Mouse (Mus musculus) mouse embryonic stem cell (cell line): ENCODE measurements around the gene Brinp1.

ENCODE experiments used
- in situ Hi-C, 2 experiments: fragments of 300-500 bp; cut with MboI; formaldehyde crosslinking; loops; 1 replicate in 1 of 2; 3 replicates in 1 of 2; pipeline ENCODE4 v1.14.3; 2019 to 2020; ENCODE audit warnings: low sequenced_read_pairs in 2 of 2, low pct_unique_long_range_greater_than_20kb in 1 of 2, mixed read lengths in 1 of 2; ENCODE audit not compliant: unreplicated experiment in 1 of 2

Brinp1 gene

GRCm38 (mm10) chr4:68954322-68954901, at the start of gene Brinp1:
Brinp1 (minus strand) TSS chr4:68954397.
- in situ Hi-C loops, result no loop called here

- in situ Hi-C loops, result no loop called here
These were observed 3.1 kb upstream of the Brinp1 start for GRCm38 (mm10) chr4:68957265-68957664.

- in situ Hi-C loops, result no loop called here
These were observed 1.4 kb upstream of the Brinp1 start for GRCm38 (mm10) chr4:68955621-68956020.

- in situ Hi-C loops, result no loop called here
These were observed 403 bp downstream of the Brinp1 start for GRCm38 (mm10) chr4:68953667-68954321.

GRCm38 (mm10) chr4:68953131-68953551, 1.1 kb downstream of the Brinp1 start:
- in situ Hi-C loops, result no loop called here

GRCm38 (mm10) chr4:68950556-68950955, 3.6 kb downstream of the Brinp1 start:
- in situ Hi-C loops, result no loop called here

GRCm38 (mm10) chr4:68942938-68943337, 11.3 kb downstream of the Brinp1 start:
- in situ Hi-C loops, result no loop called here

GRCm38 (mm10) chr4:68930022-68930421, 24.2 kb downstream of the Brinp1 start:
- in situ Hi-C loops, result no loop called here

GRCm38 (mm10) chr4:68926091-68926490, 28.1 kb downstream of the Brinp1 start:
- in situ Hi-C loops, result no loop called here

- in situ Hi-C loops, result no loop called here
These were observed 31.3 kb downstream of the Brinp1 start for GRCm38 (mm10) chr4:68922944-68923343.

GRCm38 (mm10) chr4:68922504-68922903, 31.7 kb downstream of the Brinp1 start:
- in situ Hi-C loops, result no loop called here

GRCm38 (mm10) chr4:68920127-68920526, 34.1 kb downstream of the Brinp1 start:
- in situ Hi-C loops, result no loop called here

- in situ Hi-C loops, result no loop called here
These were observed 43.3 kb downstream of the Brinp1 start for GRCm38 (mm10) chr4:68910942-68911341.

- in situ Hi-C loops, result no loop called here
These were observed 47.6 kb downstream of the Brinp1 start for GRCm38 (mm10) chr4:68906417-68907210.

- in situ Hi-C loops, result no loop called here
These were observed 63.7 kb downstream of the Brinp1 start for GRCm38 (mm10) chr4:68890526-68890925.

- in situ Hi-C loops, result no loop called here
These were observed 67.9 kb downstream of the Brinp1 start for GRCm38 (mm10) chr4:68886276-68886675.

GRCm38 (mm10) chr4:68872028-68872427, 82.2 kb downstream of the Brinp1 start:
- in situ Hi-C loops, result no loop called here

- in situ Hi-C loops, result no loop called here
These were observed 88.9 kb downstream of the Brinp1 start for GRCm38 (mm10) chr4:68865135-68865767.

- in situ Hi-C loops, result no loop called here
These were observed 89.5 kb downstream of the Brinp1 start for GRCm38 (mm10) chr4:68864668-68865067.
